Mouse (Mus musculus) hindbrain, embryonic 11.5 days (tissue): ENCODE results near the gene Olfr1044. TPM values are rescaled to one million over a fixed set of nuclear protein-coding genes. Genes with fewer than 3 reads are reported as not detected.
"Not testable (repeated sequence)": the region's sequence is repeated elsewhere in the genome, so short reads cannot be mapped to it uniquely, and the experiment has no call there.

Experiments used
- ATAC-seq: fragments of 200-750 bp; cut with Nextera tagmentation; 2 replicates; pipeline ENCODE4 v1.8.0; 2017; ENCODE audit warnings: mild to moderate bottlenecking, moderate TSS enrichment, moderate library complexity; ENCODE audit not compliant: low FRiP score
- DNase-seq: peaks from one replicate; pipeline ENCODE4 v3.0.0-alpha.2; 2015; ENCODE audit warnings: low spot score
- H3K27ac ChIP-seq: fragments of 300-500 bp; sonication (generic); 2 replicates; pipeline ENCODE4 v1.5.1; 2014; ENCODE audit warnings: mild to moderate bottlenecking, low read depth, low read length
- H3K27me3 ChIP-seq: fragments of 300-500 bp; sonication (generic); 2 replicates; pipeline ENCODE4 v1.6.1; 2014; ENCODE audit warnings: mild to moderate bottlenecking, low read length, moderate library complexity, mixed read lengths; ENCODE audit not compliant: control insufficient read depth, insufficient read depth
- H3K36me3 ChIP-seq: fragments of 300-500 bp; sonication (generic); 2 replicates; pipeline ENCODE4 v1.6.1; 2014; ENCODE audit warnings: mild to moderate bottlenecking, low read length, moderate library complexity, mixed read lengths; ENCODE audit not compliant: control insufficient read depth, insufficient read depth
- H3K4me1 ChIP-seq: fragments of 300-500 bp; sonication (generic); replicated peaks from 2 replicates; pipeline ENCODE4 v1.6.1; 2014; ENCODE audit warnings: low read length, mixed read lengths; ENCODE audit not compliant: control insufficient read depth, insufficient read depth
- H3K4me2 ChIP-seq: fragments of 300-500 bp; sonication (generic); replicated peaks from 2 replicates; pipeline ENCODE4 v1.6.1; 2014; ENCODE audit warnings: mild to moderate bottlenecking, low read depth, low read length
- H3K4me3 ChIP-seq: fragments of 300-500 bp; sonication (generic); 2 replicates; pipeline ENCODE4 v1.5.1; 2014; ENCODE audit warnings: low read depth, low read length
- H3K9ac ChIP-seq: fragments of 300-500 bp; sonication (generic); 2 replicates; pipeline ENCODE4 v1.6.1; 2014; ENCODE audit warnings: low read depth, low read length
- H3K9me3 ChIP-seq: fragments of 300-500 bp; sonication (generic); 2 replicates; pipeline ENCODE4 v1.6.1; 2016; ENCODE audit warnings: low read length; ENCODE audit not compliant: control insufficient read depth
- WGBS: fragments of 180-500 bp; shearing (Covaris S2); extraction: QIAGEN DNeasy Blood & Tissue Kit; methylation state at CpG from one replicate; pipeline ENCODE4 v1.1.7; 2014; 5-methylcytosine and 5-hydroxymethylcytosine counted together
- polyA plus RNA-seq: library from polyadenylated mRNA; unstranded; fragments of >200 nt; fragmentation: Nextera tagmentation; extraction: Ambion mirVana; gene quantifications from 2 replicates; pipeline ENCODE4 v1.2.1, GENCODE M21; 2014

The Olfr1044 gene
- polyA plus RNA-seq, result not detected in 2 replicates

DNA sequence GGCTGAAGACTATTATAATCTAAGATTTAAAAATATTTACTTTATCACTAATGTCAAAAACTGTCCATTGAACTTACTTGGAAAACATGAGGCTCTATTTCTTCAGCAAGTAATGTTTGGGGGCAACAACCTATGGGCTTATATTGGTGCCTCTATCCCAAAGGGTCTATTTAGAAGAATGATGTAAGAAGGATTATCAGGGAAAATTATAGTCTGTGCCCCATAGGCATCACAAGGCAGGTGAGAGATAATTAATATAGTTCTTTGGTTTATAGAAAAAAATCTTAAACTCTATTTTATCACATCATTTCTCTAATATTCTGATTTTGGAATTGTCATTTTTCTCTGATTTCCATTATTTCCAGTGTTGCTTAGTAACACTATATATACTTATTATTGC is at the start of gene Olfr1044:
TSS of gene Olfr1044 (minus strand) at position 101 of the 400 bp plus-strand sequence.
- H3K36me3 ChIP-seq, result no peaks in the 10 kb centered on the region
- no peak within 1 kb of the TSS for H3K4me2 ChIP-seq
- DNase-seq, result no peak
- H3K9ac ChIP-seq, result no peak within 1 kb of the TSS
- no peaks in the 10 kb centered on the region for H3K9me3 ChIP-seq
- H3K4me1 ChIP-seq, result no peaks in the 10 kb centered on the region
- H3K27me3 ChIP-seq, result no peaks in the 10 kb centered on the region
- no peak for ATAC-seq
- no peak within 1 kb of the TSS for H3K27ac ChIP-seq
- no peak within 1 kb of the TSS for H3K4me3 ChIP-seq

DNA sequence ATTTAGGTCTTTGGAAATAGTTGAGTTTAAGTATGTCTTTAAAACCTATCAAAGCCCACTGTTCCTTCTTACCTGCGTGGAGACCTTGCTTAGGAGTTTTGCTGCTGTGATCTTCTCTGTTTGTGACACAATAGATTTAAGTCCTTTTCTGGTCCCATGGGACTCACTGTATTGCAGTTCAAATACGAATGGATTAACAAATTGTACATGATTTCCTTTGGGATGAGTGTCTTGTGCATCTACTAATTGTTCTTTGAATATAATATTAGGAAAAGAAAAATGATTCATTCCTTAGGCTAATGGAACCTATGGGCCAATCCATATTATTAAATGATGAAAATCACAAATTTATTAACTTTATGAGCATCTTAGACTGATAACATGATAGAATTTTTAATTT is 41.6 kb upstream of the Olfr1044 start, which contains the start of gene Olfr1046:
TSS of gene Olfr1046 (minus strand) at position 101 of the 400 bp plus-strand sequence.
- H3K27ac ChIP-seq, result no peak within 1 kb of the TSS
- H3K4me1 ChIP-seq, result no peaks in the 10 kb centered on the region
- no peak within 1 kb of the TSS for H3K4me3 ChIP-seq
- H3K27me3 ChIP-seq, result no peaks in the 10 kb centered on the region
- ATAC-seq (no peak), DNase-seq (no peak)
- no peak within 1 kb of the TSS for H3K4me2 ChIP-seq
- WGBS, result 81% methylated on average over 2 of the region's 2 CpGs
- no peak within 1 kb of the TSS for H3K9ac ChIP-seq
- no peaks in the 10 kb centered on the region for H3K36me3 ChIP-seq
- no peaks in the 10 kb centered on the region for H3K9me3 ChIP-seq

DNA sequence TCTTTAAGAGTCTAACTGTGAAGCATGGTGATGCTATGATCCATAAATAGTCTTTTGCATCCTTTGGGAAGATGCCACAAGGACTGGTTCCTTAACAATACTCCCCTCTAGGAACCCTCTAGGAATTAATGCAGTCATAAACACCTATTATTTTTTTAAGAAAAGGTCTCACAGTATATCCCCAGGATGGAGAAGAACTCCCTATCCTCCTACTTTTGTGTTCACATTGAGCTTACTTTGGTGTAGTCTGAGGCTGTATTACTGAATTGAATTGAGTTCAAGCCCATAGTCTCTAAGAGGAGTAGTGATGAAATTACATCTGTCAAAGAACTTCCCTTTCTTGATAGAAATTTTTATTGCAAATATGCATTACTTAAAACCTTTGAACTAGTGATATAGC is 25.3 kb upstream of the Olfr1044 start, which contains the start of gene Olfr1045:
TSS of gene Olfr1045 (minus strand) at position 101 of the 400 bp plus-strand sequence.
- Histone ChIP-seq H3K9me3 (no peaks in the 10 kb centered on the region), H3K4me1 (no peaks in the 10 kb centered on the region), H3K27me3 (no peaks in the 10 kb centered on the region), H3K4me2 (no peak within 1 kb of the TSS), H3K4me3 (no peak within 1 kb of the TSS), H3K36me3 (no peaks in the 10 kb centered on the region), H3K9ac (no peak within 1 kb of the TSS), H3K27ac (no peak within 1 kb of the TSS)
- ATAC-seq (no peak), DNase-seq (no peak)

DNA sequence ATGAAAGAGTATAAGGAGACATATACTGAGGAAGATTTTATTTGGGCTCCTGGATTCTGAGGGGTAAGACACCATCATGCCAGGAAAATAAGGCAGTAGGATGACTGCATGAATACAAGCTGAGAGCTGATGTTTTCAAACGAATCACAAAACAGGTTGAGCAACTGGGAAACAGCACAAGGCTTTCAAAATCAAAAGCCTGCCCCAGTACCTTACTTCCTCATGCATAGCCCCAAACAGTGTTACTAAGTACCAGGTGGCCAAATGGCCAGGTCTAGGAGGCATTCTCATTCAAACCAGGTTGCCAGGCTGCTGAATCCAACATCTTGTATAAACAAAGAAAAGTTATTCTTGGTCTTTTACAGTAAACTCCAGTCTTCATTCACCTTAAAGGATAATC is 18.2 kb upstream of the Olfr1044 start:
- 46% methylated on average over 1 of the region's 1 CpGs for whole genome bisulfite sequencing
- DNase-seq, result no peak
- Histone ChIP-seq H3K9ac (no peak overlapping the region), H3K27ac (no peak overlapping the region), H3K27me3 (no peaks in the 10 kb centered on the region), H3K4me3 (no peak overlapping the region), H3K9me3 (no peaks in the 10 kb centered on the region), H3K4me1 (no peaks in the 10 kb centered on the region), H3K36me3 (no peaks in the 10 kb centered on the region), H3K4me2 (no peak overlapping the region)
- no peak for ATAC-seq

DNA sequence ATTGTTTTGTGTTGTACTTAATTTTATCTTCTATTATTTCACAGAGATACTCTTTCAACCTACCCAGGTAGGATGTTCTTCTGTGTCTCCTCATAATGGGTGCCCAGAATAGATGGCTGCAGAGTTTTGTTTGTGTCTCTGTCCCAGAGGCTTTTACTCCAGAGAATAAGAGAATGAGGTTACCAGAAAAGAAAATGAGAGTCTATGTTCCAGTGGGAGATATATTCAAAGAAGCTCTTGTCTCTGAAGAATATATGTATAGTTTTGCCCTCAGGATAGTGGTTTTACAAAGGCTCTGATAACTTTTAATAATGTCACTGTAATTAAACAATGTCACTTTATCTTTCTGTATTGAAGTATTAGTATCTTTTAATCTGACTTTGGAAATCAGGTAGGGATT is 8.0 kb upstream of the Olfr1044 start, which contains the start of gene Olfr52:
TSS of gene Olfr52 (minus strand) at position 101 of the 400 bp plus-strand sequence.
- Histone ChIP-seq H3K4me3 (no peak within 1 kb of the TSS), H3K4me2 (no peak within 1 kb of the TSS), H3K36me3 (no peaks in the 10 kb centered on the region), H3K9me3 (no peaks in the 10 kb centered on the region), H3K4me1 (no peaks in the 10 kb centered on the region), H3K27ac (no peak within 1 kb of the TSS), H3K9ac (no peak within 1 kb of the TSS), H3K27me3 (no peaks in the 10 kb centered on the region)
- DNase-seq (no peak), ATAC-seq (no peak)

DNA sequence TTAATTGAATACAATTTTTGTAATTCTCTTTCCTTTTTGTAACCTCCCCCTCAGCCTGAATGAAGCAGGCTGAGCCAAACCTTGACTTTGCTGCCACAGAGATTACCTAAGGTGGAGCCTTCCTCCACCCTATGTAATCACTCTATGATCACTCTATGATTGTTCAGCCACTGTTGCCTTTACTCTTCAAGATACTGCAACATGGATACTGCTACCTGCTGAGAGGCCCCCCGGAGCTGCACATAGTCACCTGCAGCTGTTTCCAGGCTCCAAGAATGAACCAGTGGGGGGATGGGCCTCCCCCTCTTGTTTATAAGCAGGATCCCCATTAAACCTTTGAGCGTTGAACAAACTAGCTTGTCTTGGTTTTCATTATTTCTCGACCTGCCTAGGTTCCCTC is 2.3 kb upstream of the Olfr1044 start:
- DNase-seq (no peak), ATAC-seq (no peak)
- Histone ChIP-seq H3K9ac (no peak overlapping the region), H3K27me3 (no peaks in the 10 kb centered on the region), H3K27ac (no peak overlapping the region), H3K9me3 (no peaks in the 10 kb centered on the region), H3K36me3 (no peaks in the 10 kb centered on the region), H3K4me2 (no peak overlapping the region), H3K4me1 (no peaks in the 10 kb centered on the region), H3K4me3 (no peak overlapping the region)
- WGBS, result 74% methylated on average over 3 of the region's 3 CpGs

DNA sequence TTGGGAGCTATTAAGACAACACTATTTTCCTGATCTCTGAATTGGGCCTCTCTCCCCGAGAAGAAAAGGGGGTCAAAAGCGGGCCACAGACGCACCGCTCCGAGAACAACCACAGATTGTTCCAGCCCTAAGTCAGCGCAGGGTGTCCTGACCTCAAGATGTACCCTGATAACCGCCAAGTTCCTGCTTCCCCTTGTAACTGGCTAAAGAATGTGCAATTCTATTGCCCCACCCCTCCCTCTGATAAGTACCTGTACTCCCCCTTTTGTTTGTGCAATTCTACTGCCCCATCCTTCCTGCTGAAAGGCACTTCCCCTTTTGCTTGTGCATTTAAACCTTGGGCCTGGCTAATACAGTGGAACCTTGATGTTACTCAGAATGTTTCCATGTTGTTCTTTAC is 2.2 kb downstream of the Olfr1044 start:
- not testable (repeated sequence) for H3K4me1 ChIP-seq, DNase-seq, ATAC-seq, H3K4me2 ChIP-seq, H3K4me3 ChIP-seq, H3K27me3 ChIP-seq, H3K36me3 ChIP-seq, H3K9me3 ChIP-seq, H3K9ac ChIP-seq, H3K27ac ChIP-seq
- 86% methylated on average over 7 of the region's 7 CpGs for WGBS

DNA sequence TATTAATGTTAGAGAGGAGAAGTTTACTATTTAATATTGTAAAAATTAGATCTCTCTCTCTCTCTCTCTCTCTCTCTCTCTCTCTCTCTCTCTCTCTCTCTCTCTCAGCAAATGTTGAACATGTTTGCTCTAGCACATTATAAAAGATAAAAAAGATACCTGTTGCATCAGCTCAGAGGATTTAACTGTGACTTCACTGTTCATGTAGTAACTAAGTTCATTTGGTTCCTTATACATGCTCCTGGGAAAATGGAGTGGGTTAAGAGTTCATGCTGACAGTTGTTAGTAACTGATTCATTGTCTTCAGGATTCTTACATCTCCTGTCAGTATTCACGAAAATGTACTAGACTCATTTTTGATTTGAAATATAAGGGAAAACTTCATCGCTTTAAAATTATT is 10.2 kb downstream of the Olfr1044 start, which contains the start of gene Olfr1043:
TSS of gene Olfr1043 (minus strand) at position 101 of the 400 bp plus-strand sequence.
- DNase-seq (no peak), ATAC-seq (no peak)
- Histone ChIP-seq H3K4me2 (no peak within 1 kb of the TSS), H3K27ac (no peak within 1 kb of the TSS), H3K9me3 (no peaks in the 10 kb centered on the region), H3K4me1 (no peaks in the 10 kb centered on the region), H3K36me3 (no peaks in the 10 kb centered on the region), H3K27me3 (no peaks in the 10 kb centered on the region), H3K9ac (no peak within 1 kb of the TSS), H3K4me3 (no peak within 1 kb of the TSS)
- 87% methylated on average over 2 of the region's 2 CpGs for WGBS

DNA sequence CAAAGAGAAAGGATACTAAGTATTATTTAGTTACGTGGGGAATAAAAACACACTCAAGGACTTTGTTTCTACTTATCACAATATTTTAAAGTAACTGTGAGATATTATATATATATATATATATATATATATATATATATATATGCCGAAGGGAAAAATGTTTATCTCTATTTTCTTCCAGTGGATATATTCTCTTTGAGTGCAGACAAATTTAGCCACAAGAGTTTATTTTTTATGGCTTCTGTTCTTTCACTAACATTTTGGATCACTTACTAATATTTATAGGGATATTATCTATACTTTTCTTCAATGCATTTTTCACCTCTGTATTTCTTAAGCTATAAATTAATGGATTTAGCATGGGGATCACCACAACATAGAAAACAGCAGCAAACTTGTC is 15.9 kb downstream of the Olfr1044 start, which contains the start of gene Olfr1042:
TSS of gene Olfr1042 (minus strand) at position 101 of the 400 bp plus-strand sequence.
- DNase-seq (no peak), ATAC-seq (no peak)
- Histone ChIP-seq H3K27me3 (no peaks in the 10 kb centered on the region), H3K27ac (no peak within 1 kb of the TSS), H3K4me3 (no peak within 1 kb of the TSS), H3K9ac (no peak within 1 kb of the TSS), H3K9me3 (no peaks in the 10 kb centered on the region), H3K4me2 (no peak within 1 kb of the TSS), H3K4me1 (no peaks in the 10 kb centered on the region), H3K36me3 (no peaks in the 10 kb centered on the region)
- 94% methylated on average over 2 of the region's 2 CpGs for WGBS
